In genomic region chrX:94365381-94365925, GRCm38 (mm10) we compare ENCODE assay signal across 8 mouse cellular contexts. TPM values are rescaled to one million over a fixed set of nuclear protein-coding genes. Genes with fewer than 3 reads are reported as not detected.
DNase-seq lines count a peak whose midpoint lies in the region; ATAC-seq and TF ChIP-seq lines count a peak whose summit lies in the region.

No protein-coding gene starts in this region.

- no peaks in the 10 kb centered on the region for H3K79me2 ChIP-seq in CH12.LX (replicated peaks; ENCODE audit: control insufficient read depth, extremely low read depth, insufficient read depth, poor library complexity, severe bottlenecking)

- no peak for DNase-seq in heart, embryonic 10.5 days (ENCODE audit: low spot score)
- DNase-seq in heart, adult 11 months, result no peak
- no peak for DNase-seq in CH12.LX (ENCODE audit: extremely low read depth)
- DNase-seq in liver, postnatal 0 days, result no peak
- DNase-seq in gastrocnemius, postnatal 10 days, result no peak
- DNase-seq in adrenal gland, postnatal 14 days, result no peak
- no peak for DNase-seq in lung, postnatal 14 days

- H3K27me3 ChIP-seq in heart, embryonic 10.5 days (ENCODE audit: insufficient read depth, poor library complexity, severe bottlenecking), result peaks cover 72% of the 10 kb centered on the region
- peaks cover 3% of the 10 kb centered on the region for H3K27me3 ChIP-seq in CH12.LX (replicated peaks)
- H3K27me3 ChIP-seq in heart, embryonic 16.5 days (ENCODE audit: control insufficient read depth, insufficient read depth, low read length), result peaks cover 39% of the 10 kb centered on the region
- H3K27me3 ChIP-seq in liver, postnatal 0 days (ENCODE audit: insufficient read depth, low read length), result peaks cover 43% of the 10 kb centered on the region

- no peak for TF ChIP-seq EP300 in CH12.LX (IDR thresholded peaks at IDR 0.05; ENCODE audit: low read length)
- TF ChIP-seq EP300 in liver, postnatal 0 days (IDR thresholded peaks at IDR 0.05; ENCODE audit: low read depth), result no peak

- in situ Hi-C loops in CH12.LX (cut with MboI; ENCODE audit: low pct_ligation_motif_present, low pct_unique_long_range_greater_than_20kb, low sequenced_read_pairs), result no loop called here

- H3K4me2 ChIP-seq in CH12.LX (ENCODE audit: insufficient read depth, low read depth, poor library complexity, severe bottlenecking), result peak overlapping the region; percentile 84
- peak overlapping the region; percentile 64 for H3K4me2 ChIP-seq in heart, embryonic 16.5 days (ENCODE audit: low read depth, low read length)
- H3K4me2 ChIP-seq in liver, postnatal 0 days (ENCODE audit: low read depth, low read length), result peak overlapping the region; percentile 72

- no peak for TF ChIP-seq CTCF in CH12.LX (conservative IDR thresholded peaks at IDR 0.05 in 1 of 2, IDR thresholded peaks at IDR 0.05 in 1 of 2; ENCODE audit: low read depth in 2 of 2, low read length in 2 of 2)
- TF ChIP-seq CTCF in liver, postnatal 0 days (IDR thresholded peaks at IDR 0.05; ENCODE audit: low read depth), result no peak

- dilution Hi-C loops in CH12.LX (cut with MboI; ENCODE audit: extremely low pct_ligation_motif_present, extremely low pct_unique_long_range_greater_than_20kb, low sequenced_read_pairs), result no loop called here

- H3K36me3 ChIP-seq in heart, embryonic 10.5 days, result no peaks in the 10 kb centered on the region
- no peaks in the 10 kb centered on the region for H3K36me3 ChIP-seq in CH12.LX (replicated peaks in 1 of 2; ENCODE audit: control insufficient read depth in 1 of 2, insufficient read depth in 1 of 2, low read length in 1 of 2)
- H3K36me3 ChIP-seq in heart, embryonic 16.5 days (ENCODE audit: control insufficient read depth, insufficient read depth), result no peaks in the 10 kb centered on the region
- no peaks in the 10 kb centered on the region for H3K36me3 ChIP-seq in liver, postnatal 0 days (replicated peaks; ENCODE audit: insufficient read depth, low read length)

- no peak for TF ChIP-seq RAD21 in CH12.LX (IDR thresholded peaks at IDR 0.05; ENCODE audit: low read depth, low read length)

- ATAC-seq in heart, embryonic 16.5 days (replicated peaks; ENCODE audit: extremely low read depth, insufficient read depth, low FRiP score), result no peak
- ATAC-seq in liver, postnatal 0 days, result no peak

- no peak for TF ChIP-seq POLR2A in CH12.LX (IDR thresholded peaks at IDR 0.05; ENCODE audit: low read depth, low read length)

- no peak overlapping the region for H3K27ac ChIP-seq in heart, embryonic 10.5 days
- no peak overlapping the region for H3K27ac ChIP-seq in CH12.LX (ENCODE audit: insufficient read depth, low read depth)
- no peak overlapping the region for H3K27ac ChIP-seq in heart, embryonic 16.5 days (ENCODE audit: low read length)
- H3K27ac ChIP-seq in liver, postnatal 0 days (ENCODE audit: low read depth), result no peak overlapping the region

- no peak overlapping the region for H3K9ac ChIP-seq in CH12.LX (ENCODE audit: insufficient read depth, low read depth)
- no peak overlapping the region for H3K9ac ChIP-seq in heart, embryonic 16.5 days (ENCODE audit: low read length)
- no peak overlapping the region for H3K9ac ChIP-seq in liver, postnatal 0 days (replicated peaks)

- H3K4me1 ChIP-seq in heart, embryonic 10.5 days, result no peaks in the 10 kb centered on the region
- peaks cover 0 to 11% of the 10 kb centered on the region in 2 experiments; a peak in 2 of 4 replicates for H3K4me1 ChIP-seq in CH12.LX (ENCODE audit: control insufficient read depth in 1 of 2, insufficient read depth in 2 of 2)
- H3K4me1 ChIP-seq in heart, embryonic 16.5 days (ENCODE audit: control insufficient read depth, insufficient read depth, low read length), result peaks cover 3% of the 10 kb centered on the region; the same call in 1 of the 2 replicates
- H3K4me1 ChIP-seq in liver, postnatal 0 days (ENCODE audit: insufficient read depth), result no peaks in the 10 kb centered on the region

- WGBS in heart, embryonic 10.5 days, result 24% methylated on average over 14 of the region's 14 CpGs
- 21% methylated on average over 14 of the region's 14 CpGs for WGBS in heart, embryonic 16.5 days
- 26% methylated on average over 14 of the region's 14 CpGs for WGBS in liver, postnatal 0 days (ENCODE audit: insufficient replicate concordance)

- no peaks in the 10 kb centered on the region for H3K9me3 ChIP-seq in heart, embryonic 10.5 days
- H3K9me3 ChIP-seq in CH12.LX (replicated peaks; ENCODE audit: low read length), result no peaks in the 10 kb centered on the region
- H3K9me3 ChIP-seq in heart, embryonic 16.5 days (replicated peaks; ENCODE audit: control insufficient read depth, low read length), result no peaks in the 10 kb centered on the region; the same call in 1 of the 2 replicates
- no peaks in the 10 kb centered on the region for H3K9me3 ChIP-seq in liver, postnatal 0 days (ENCODE audit: low read length)

- H3K4me3 ChIP-seq in heart, embryonic 10.5 days, result peak overlapping the region; percentile 65
- no peak overlapping the region for H3K4me3 ChIP-seq in CH12.LX (replicated peaks in 1 of 3; ENCODE audit: low read depth in 2 of 3, low read length in 2 of 3, poor library complexity in 1 of 3)
- peak overlapping the region; percentile 41 for H3K4me3 ChIP-seq in heart, embryonic 16.5 days (ENCODE audit: low read length)
- no peak overlapping the region for H3K4me3 ChIP-seq in liver, postnatal 0 days (ENCODE audit: low read depth, low read length)

TF ChIP-seq in CH12.LX, 34 proteins besides CTCF, POLR2A, EP300 and RAD21:
- TF ChIP-seq MYC (IDR thresholded peaks at IDR 0.05; ENCODE audit: low read depth, low read length) (no peak), ZKSCAN1 (IDR thresholded peaks at IDR 0.05; ENCODE audit: borderline replicate concordance, low read depth, low read length) (no peak), ELF1 (IDR thresholded peaks at IDR 0.05; ENCODE audit: low read depth, low read length) (no peak)

RNA-seq across cellular contexts. Expression of gene Fam90a1b, which starts 1.1 kb away (rescaled TPM):
- polyA plus RNA-seq in heart, embryonic 10.5 days (2016; fragmentation: Nextera tagmentation; extraction: Ambion mirVana), result 0.04 TPM in 1 of 2 replicates, not detected in the other
- total RNA-seq in CH12.LX (2012; rRNA removed) (0.08 TPM in 1 of 2 replicates, not detected in the other), CH12.LX (2014; rRNA removed) (not detected in 2 replicates)
- polyA plus RNA-seq in CH12.LX (2012; ENCODE audit: insufficient read length, low read depth), result not detected in 2 replicates
- not detected in 2 replicates for polyA plus RNA-seq in heart, embryonic 16.5 days (2015; fragmentation: Nextera tagmentation; extraction: Ambion mirVana)
- polyA plus RNA-seq in liver, postnatal 0 days (2015; fragmentation: Nextera tagmentation; extraction: Ambion mirVana), result not detected in 2 replicates
- under 1 TPM in 1 of 2 experiments, not detected in 1; 0.14 TPM for total RNA-seq in gastrocnemius, postnatal 10 days (2021)
- total RNA-seq in adrenal gland, postnatal 14 days (2021), result not detected in 2 replicates

RNA-seq across cellular contexts. Expression of gene Apoo, which starts 1.5 kb away (rescaled TPM):
- polyA plus RNA-seq in heart, embryonic 10.5 days (2016; fragmentation: Nextera tagmentation; extraction: Ambion mirVana), result 129 and 159 TPM in 2 replicates
- total RNA-seq in CH12.LX (2012; rRNA removed) (21.3 and 31.5 TPM in 2 replicates), CH12.LX (2014; rRNA removed) (89.8 and 100 TPM in 2 replicates)
- 41.3 and 42.4 TPM in 2 replicates for polyA plus RNA-seq in CH12.LX (2012; ENCODE audit: insufficient read length, low read depth)
- polyA plus RNA-seq in heart, embryonic 16.5 days (2015; fragmentation: Nextera tagmentation; extraction: Ambion mirVana), result 186 and 233 TPM in 2 replicates
- polyA plus RNA-seq in liver, postnatal 0 days (2015; fragmentation: Nextera tagmentation; extraction: Ambion mirVana), result 49.7 and 52.9 TPM in 2 replicates
- 100 to 1,000 TPM; 122 to 171 TPM for total RNA-seq in gastrocnemius, postnatal 10 days (2021)
- total RNA-seq in adrenal gland, postnatal 14 days (2021), result 123 and 127 TPM in 2 replicates

Comparison
In these comparisons a context has a peak if more than half of its experiments do, and no peak if none do; other contexts are left out.
1. H3K4me3 ChIP-seq: peak in heart, embryonic 10.5 days (single experiment) and heart, embryonic 16.5 days (single experiment); none in CH12.LX (0 of 3) and liver, postnatal 0 days (single experiment).
2. Peak in every context shown above with its lines, with median percentiles within 50 percentile points of each other: H3K4me2 ChIP-seq.